Comparison of ENCODE assay signal across 20 mouse cellular contexts in genomic region chr17:75380167-75380566, GRCm38 (mm10). TPM values are rescaled to one million over a fixed set of nuclear protein-coding genes. Genes with fewer than 3 reads are reported as not detected.
A peak's percentile ranks its signal among the peaks of the same experiment; 100 is the strongest.
DNase-seq lines count a peak whose midpoint lies in the region; ATAC-seq lines count a peak whose summit lies in the region.
"Had no signal": no experiment of that assay in that cellular context is flagged by ENCODE, and none has a peak within 500 bp of the region (broad histone marks: within the 10 kb centered on the region; RNA-seq: fewer than 3 reads in every experiment).

No protein-coding gene starts in this region.

- DNase-seq in left cerebral cortex, postnatal 4 days: peak; percentile 5
- no peak for DNase-seq in left cerebral cortex, adult 18-20 months (ENCODE audit: low spot score in 2 of 2)
- DNase-seq in forebrain, embryonic 14.5 days (ENCODE audit: low spot score): peak; percentile 51
- no peak for DNase-seq in layer of hippocampus, adult 11-12 months (ENCODE audit: low spot score)
- no peak for DNase-seq in right cerebral cortex, postnatal 10 days (ENCODE audit: low spot score in 2 of 2)
- DNase-seq: cerebellum, postnatal 25 days; heart, postnatal 4 days; thymus, postnatal 36 days had no signal

- H3K9me3 ChIP-seq in forebrain, embryonic 14.5 days (replicated peaks; ENCODE audit: control insufficient read depth, low read length): no peaks in the 10 kb centered on the region
- H3K9me3 ChIP-seq in hindbrain, embryonic 12.5 days (replicated peaks): no peaks in the 10 kb centered on the region
- H3K9me3 ChIP-seq in midbrain, embryonic 16.5 days (replicated peaks; ENCODE audit: control insufficient read depth, low read length, poor library complexity, severe bottlenecking): no peaks in the 10 kb centered on the region
- H3K9me3 ChIP-seq: embryonic facial prominence, embryonic 12.5 days; limb, embryonic 13.5 days; neural tube, embryonic 12.5 days had no signal

- H3K4me2 ChIP-seq in forebrain, embryonic 14.5 days (ENCODE audit: low read length): no peak overlapping the region
- no peak overlapping the region for H3K4me2 ChIP-seq in hindbrain, embryonic 12.5 days (replicated peaks)
- no peak overlapping the region for H3K4me2 ChIP-seq in midbrain, embryonic 16.5 days (ENCODE audit: low read length)
- H3K4me2 ChIP-seq: embryonic facial prominence, embryonic 12.5 days; limb, embryonic 13.5 days; neural tube, embryonic 12.5 days had no signal

- no peaks in the 10 kb centered on the region for H3K36me3 ChIP-seq in forebrain, embryonic 14.5 days (ENCODE audit: control insufficient read depth, insufficient read depth, low read length)
- H3K36me3 ChIP-seq in hindbrain, embryonic 12.5 days: no peaks in the 10 kb centered on the region
- no peaks in the 10 kb centered on the region for H3K36me3 ChIP-seq in midbrain, embryonic 16.5 days (ENCODE audit: control insufficient read depth, insufficient read depth, low read length)
- H3K36me3 ChIP-seq: G1E; neural tube, embryonic 12.5 days had no signal

- no peaks in the 10 kb centered on the region for H3K4me1 ChIP-seq in forebrain, embryonic 14.5 days (ENCODE audit: control insufficient read depth, insufficient read depth, low read length)
- no peaks in the 10 kb centered on the region for H3K4me1 ChIP-seq in hindbrain, embryonic 12.5 days
- no peaks in the 10 kb centered on the region for H3K4me1 ChIP-seq in midbrain, embryonic 16.5 days (ENCODE audit: control insufficient read depth, insufficient read depth, low read length)
- H3K4me1 ChIP-seq: embryonic facial prominence, embryonic 12.5 days had no signal

- H3K9ac ChIP-seq in forebrain, embryonic 14.5 days (ENCODE audit: low read length): no peak overlapping the region
- H3K9ac ChIP-seq in hindbrain, embryonic 12.5 days: no peak overlapping the region
- no peak overlapping the region for H3K9ac ChIP-seq in midbrain, embryonic 16.5 days (ENCODE audit: low read depth, low read length)
- H3K9ac ChIP-seq: embryonic facial prominence, embryonic 12.5 days; limb, embryonic 13.5 days; liver, embryonic 14.5 days; neural tube, embryonic 12.5 days had no signal

- H3K27me3 ChIP-seq in forebrain, embryonic 14.5 days (replicated peaks; ENCODE audit: control insufficient read depth, insufficient read depth, low read length): no peaks in the 10 kb centered on the region
- no peaks in the 10 kb centered on the region for H3K27me3 ChIP-seq in hindbrain, embryonic 12.5 days
- no peaks in the 10 kb centered on the region for H3K27me3 ChIP-seq in midbrain, embryonic 16.5 days (ENCODE audit: control insufficient read depth, insufficient read depth, low read depth, low read length)
- H3K27me3 ChIP-seq: embryonic facial prominence, embryonic 12.5 days; limb, embryonic 13.5 days; neural tube, embryonic 12.5 days had no signal

- ATAC-seq in forebrain, embryonic 14.5 days: peak; percentile 93
- ATAC-seq in hindbrain, embryonic 12.5 days (ENCODE audit: low FRiP score): peak; percentile 67; the same call in 1 of the 2 replicates
- ATAC-seq in midbrain, embryonic 16.5 days: peak; percentile 71
- no peak for ATAC-seq in megakaryocyte, adult 5-6 weeks (ENCODE audit: poor library complexity, severe bottlenecking)
- ATAC-seq: intestine, postnatal 0 days had no signal

- no peak overlapping the region for H3K4me3 ChIP-seq in forebrain, embryonic 14.5 days (ENCODE audit: low read depth, low read length)
- H3K4me3 ChIP-seq in hindbrain, embryonic 12.5 days: no peak overlapping the region
- H3K4me3 ChIP-seq in midbrain, embryonic 16.5 days (ENCODE audit: low read depth, low read length): no peak overlapping the region
- H3K4me3 ChIP-seq: embryonic facial prominence, embryonic 12.5 days; limb, embryonic 13.5 days; neural tube, embryonic 12.5 days had no signal

- H3K27ac ChIP-seq in forebrain, embryonic 14.5 days (ENCODE audit: low read depth, low read length): no peak overlapping the region
- H3K27ac ChIP-seq in hindbrain, embryonic 12.5 days: no peak overlapping the region
- no peak overlapping the region for H3K27ac ChIP-seq in midbrain, embryonic 16.5 days (ENCODE audit: low read length)
- H3K27ac ChIP-seq: embryonic facial prominence, embryonic 12.5 days; kidney, postnatal 0 days; limb, embryonic 13.5 days; liver, embryonic 14.5 days; neural tube, embryonic 12.5 days; stomach, postnatal 0 days had no signal

- WGBS in forebrain, embryonic 14.5 days: 48% methylated on average over 2 of the region's 2 CpGs
- WGBS in hindbrain, embryonic 12.5 days: 37% methylated on average over 2 of the region's 2 CpGs
- 53% methylated on average over 2 of the region's 2 CpGs for WGBS in midbrain, embryonic 16.5 days

- intact Hi-C loops in left cerebral cortex, postnatal 4 days (cut with DNase I): loop anchor here (10.0 kb wide), 1 partner anchor 565 kb away; no protein-coding TSS in a partner anchor

RNA-seq across cellular contexts. Expression of gene Rasgrp3, which starts 55.5 kb away (rescaled TPM):
- total RNA-seq in left cerebral cortex, postnatal 4 days (2021): 1 to 10 TPM; 8.4 to 9.6 TPM
- 10 to 100 TPM; 11.4 to 12.0 TPM for total RNA-seq in left cerebral cortex, adult 18-20 months (2021)
- polyA plus RNA-seq in forebrain, embryonic 14.5 days (2014; fragmentation: Nextera tagmentation; extraction: Ambion mirVana): 5.3 and 6.3 TPM in 2 replicates
- 7.2 and 8.0 TPM in 2 replicates for polyA plus RNA-seq in hindbrain, embryonic 12.5 days (2016; fragmentation: Nextera tagmentation; extraction: Ambion mirVana)
- 5.7 and 6.0 TPM in 2 replicates for polyA plus RNA-seq in midbrain, embryonic 16.5 days (2015; fragmentation: Nextera tagmentation; extraction: Ambion mirVana)
- 0.30 TPM in 1 of 2 replicates, not detected in the other for total RNA-seq in megakaryocyte, adult 5-6 weeks (2015)
- total RNA-seq in megakaryocyte, adult 5-6 weeks (2017): 0.04 and 0.12 TPM in 2 replicates
- total RNA-seq: megakaryocyte-erythroid progenitor cell, adult 5-6 weeks had no signal
- polyA plus RNA-seq: G1E had no signal

Comparison
In these comparisons a context has a peak if more than half of its experiments do, and no peak if none do; other contexts are left out.
1. DNase-seq: peak in left cerebral cortex, postnatal 4 days (single experiment) and forebrain, embryonic 14.5 days (single experiment); none in left cerebral cortex, adult 18-20 months (0 of 2), layer of hippocampus, adult 11-12 months (single experiment) and right cerebral cortex, postnatal 10 days (0 of 2).
2. RNA of gene Rasgrp3, which starts 55.5 kb away (total RNA-seq): 11.4 to 12.0 TPM in left cerebral cortex, adult 18-20 months and 8.4 to 9.6 TPM in left cerebral cortex, postnatal 4 days; 0.04 to 0.30 TPM in megakaryocyte, adult 5-6 weeks; every median in the first group is over 4 times any median in the second.